Mouse (Mus musculus): ENCODE results near the gene Zfp664. TPM values are rescaled to one million over a fixed set of nuclear protein-coding genes. Genes with fewer than 3 reads are reported as not detected.

Gene Zfp664
- polyA plus RNA-seq, 1 experiment from 2014 or later, result 54.1 TPM

DNA sequence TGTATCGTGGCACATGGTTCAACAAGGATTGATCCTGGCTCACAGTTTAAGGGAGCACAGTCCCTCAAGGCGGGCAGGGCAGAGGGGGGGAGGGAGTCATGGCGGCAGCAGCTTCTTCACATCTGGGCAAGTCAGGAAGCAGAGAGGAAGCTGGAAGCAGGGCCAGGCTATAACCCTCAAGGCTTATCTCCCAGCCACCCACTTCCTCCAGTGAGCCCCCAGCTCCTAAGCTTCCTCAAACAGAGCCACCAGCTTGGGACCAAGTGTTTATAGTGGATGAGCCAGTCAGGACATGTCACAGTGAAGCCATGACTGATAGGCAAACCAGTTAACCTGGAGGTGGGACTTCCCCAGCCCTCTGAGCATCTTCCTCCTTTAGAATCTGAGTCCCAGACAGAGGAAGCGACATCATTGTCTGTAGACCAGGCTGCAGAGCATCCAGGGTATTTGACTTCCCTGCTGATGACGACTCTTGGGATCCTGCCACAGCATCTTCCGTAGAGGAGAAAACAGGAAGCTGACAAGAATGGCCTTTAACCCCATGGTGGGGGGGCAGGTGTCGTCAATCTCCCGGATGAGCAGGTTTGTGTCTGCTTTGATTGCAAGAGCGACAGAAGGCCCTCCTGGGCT, 67.0 kb downstream of the Zfp664 start:
- peaks cover 5% of the 10 kb centered on the region; the same call in 1 of the 2 replicates for H3K9me3 ChIP-seq (ENCODE audit: control insufficient read depth, low read length)
- no peak overlapping the region for H3K27ac ChIP-seq (replicated peaks in 1 of 2; ENCODE audit: control insufficient read depth in 1 of 2, insufficient read depth in 1 of 2, low read depth in 2 of 2, low read length in 2 of 2)
- ATAC-seq (ENCODE audit: insufficient number of reproducible peaks, insufficient read depth, low FRiP score, low read depth), result no peak
- WGBS, result 74% methylated on average over 9 of the region's 9 CpGs
- no peak overlapping the region for H3K4me2 ChIP-seq (ENCODE audit: low read length)
- no peak overlapping the region for H3K9ac ChIP-seq (ENCODE audit: low read length)
- 0 out of 2 replicates have a peak, but pooled peaks cover 5% of the 10 kb centered on the region for H3K27me3 ChIP-seq (ENCODE audit: control insufficient read depth, insufficient read depth, low read length)
- H3K4me3 ChIP-seq (ENCODE audit: control insufficient read depth in 1 of 2, insufficient read depth in 1 of 2, low read depth in 1 of 2, low read length in 2 of 2), result no peak overlapping the region
- H3K36me3 ChIP-seq (ENCODE audit: control insufficient read depth, insufficient read depth, low read length), result no peaks in the 10 kb centered on the region
- no peaks in the 10 kb centered on the region; a peak in 1 of 4 replicates for H3K4me1 ChIP-seq (ENCODE audit: control insufficient read depth in 2 of 2, insufficient read depth in 2 of 2, low read length in 2 of 2)

DNA sequence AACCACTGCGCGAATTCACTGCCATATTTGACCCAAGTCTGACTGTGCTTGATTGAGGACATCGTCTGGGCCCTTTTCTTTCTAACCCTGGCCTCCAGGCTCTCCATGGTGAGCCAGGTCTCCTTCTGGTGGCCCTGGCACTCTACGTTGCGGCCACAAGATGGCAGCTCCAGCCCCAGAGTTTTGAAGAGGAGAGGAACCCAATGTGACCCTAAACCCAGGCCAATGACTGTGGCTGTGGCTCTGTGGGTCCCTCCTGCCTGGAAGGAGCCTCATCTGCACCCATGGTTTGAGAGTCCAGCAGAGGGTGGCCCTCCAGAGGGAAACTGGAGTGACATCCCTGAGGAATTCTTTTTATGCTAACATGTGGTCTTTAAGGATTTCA, 67.6 kb downstream of the Zfp664 start:
- 0 out of 2 replicates have a peak, but pooled peaks cover under 1% of the 10 kb centered on the region for H3K27me3 ChIP-seq (ENCODE audit: control insufficient read depth, insufficient read depth, low read length)
- peaks cover 5% of the 10 kb centered on the region; the same call in 1 of the 2 replicates for H3K9me3 ChIP-seq (ENCODE audit: control insufficient read depth, low read length)
- H3K9ac ChIP-seq (ENCODE audit: low read length), result no peak overlapping the region
- 35% methylated on average over 5 of the region's 5 CpGs for WGBS
- no peaks in the 10 kb centered on the region for H3K36me3 ChIP-seq (ENCODE audit: control insufficient read depth, insufficient read depth, low read length)
- H3K27ac ChIP-seq (replicated peaks in 1 of 2; ENCODE audit: control insufficient read depth in 1 of 2, insufficient read depth in 1 of 2, low read depth in 2 of 2, low read length in 2 of 2), result no peak overlapping the region
- no peaks in the 10 kb centered on the region; a peak in 1 of 4 replicates for H3K4me1 ChIP-seq (ENCODE audit: control insufficient read depth in 2 of 2, insufficient read depth in 2 of 2, low read length in 2 of 2)
- H3K4me3 ChIP-seq (ENCODE audit: control insufficient read depth in 1 of 2, insufficient read depth in 1 of 2, low read depth in 1 of 2, low read length in 2 of 2), result no peak overlapping the region
- no peak overlapping the region for H3K4me2 ChIP-seq (ENCODE audit: low read length)
- ATAC-seq (ENCODE audit: insufficient number of reproducible peaks, insufficient read depth, low FRiP score, low read depth), result no peak

DNA sequence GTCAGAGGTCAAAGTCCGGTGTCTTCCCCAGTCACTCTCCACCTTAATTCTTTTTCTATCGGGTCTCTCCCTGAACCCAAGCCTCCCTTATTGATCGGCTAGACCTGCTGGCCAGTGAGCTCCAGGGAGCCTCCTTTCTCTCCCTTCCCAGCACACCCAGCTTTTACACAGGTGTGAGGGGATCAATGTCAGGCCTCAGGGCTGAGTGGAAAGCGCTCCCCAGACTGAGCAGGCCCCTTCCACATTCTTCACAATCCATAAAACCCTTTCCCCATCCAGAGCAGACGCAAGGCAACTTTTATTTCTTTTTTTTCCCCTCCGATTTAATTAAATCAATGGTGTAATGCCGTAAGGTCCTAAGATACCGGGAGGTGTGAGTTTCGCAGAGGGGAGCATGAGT, 68.1 kb downstream of the Zfp664 start:
- Histone ChIP-seq H3K4me1 (ENCODE audit: control insufficient read depth in 2 of 2, insufficient read depth in 2 of 2, low read length in 2 of 2) (no peaks in the 10 kb centered on the region; a peak in 1 of 4 replicates), H3K9me3 (ENCODE audit: control insufficient read depth, low read length) (peaks cover 5% of the 10 kb centered on the region; the same call in 1 of the 2 replicates), H3K4me2 (ENCODE audit: low read length) (no peak overlapping the region), H3K36me3 (ENCODE audit: control insufficient read depth, insufficient read depth, low read length) (no peaks in the 10 kb centered on the region), H3K27me3 (ENCODE audit: control insufficient read depth, insufficient read depth, low read length) (no peaks in the 10 kb centered on the region), H3K9ac (ENCODE audit: low read length) (no peak overlapping the region), H3K4me3 (ENCODE audit: control insufficient read depth in 1 of 2, insufficient read depth in 1 of 2, low read depth in 1 of 2, low read length in 2 of 2) (no peak overlapping the region), H3K27ac (replicated peaks in 1 of 2; ENCODE audit: control insufficient read depth in 1 of 2, insufficient read depth in 1 of 2, low read depth in 2 of 2, low read length in 2 of 2) (no peak overlapping the region)
- 78% methylated on average over 9 of the region's 9 CpGs for WGBS
- ATAC-seq (ENCODE audit: insufficient number of reproducible peaks, insufficient read depth, low FRiP score, low read depth), result no peak

DNA sequence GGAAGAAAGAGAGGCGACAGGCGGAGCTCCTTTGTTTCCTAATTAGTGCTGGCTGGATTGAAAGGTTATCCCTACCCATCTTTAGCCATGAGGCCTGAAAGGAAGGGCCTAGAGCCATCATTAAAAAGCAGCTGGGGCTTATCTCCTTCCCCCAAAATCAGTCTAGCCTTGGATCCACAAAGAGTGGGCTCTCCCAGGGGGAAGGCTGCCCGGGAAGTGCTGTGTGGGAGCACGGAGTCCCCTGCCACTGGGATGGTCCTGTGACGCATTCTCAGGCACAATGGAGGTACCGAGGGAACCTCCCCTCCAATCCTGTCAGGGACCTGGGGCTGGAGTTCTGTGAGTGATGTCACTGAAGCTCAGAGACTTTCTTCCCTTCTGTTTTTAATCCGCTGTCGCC, 68.6 kb downstream of the Zfp664 start:
- 47% methylated on average over 8 of the region's 8 CpGs for WGBS
- Histone ChIP-seq H3K27ac (replicated peaks in 1 of 2; ENCODE audit: control insufficient read depth in 1 of 2, insufficient read depth in 1 of 2, low read depth in 2 of 2, low read length in 2 of 2) (no peak overlapping the region), H3K36me3 (ENCODE audit: control insufficient read depth, insufficient read depth, low read length) (no peaks in the 10 kb centered on the region)

DNA sequence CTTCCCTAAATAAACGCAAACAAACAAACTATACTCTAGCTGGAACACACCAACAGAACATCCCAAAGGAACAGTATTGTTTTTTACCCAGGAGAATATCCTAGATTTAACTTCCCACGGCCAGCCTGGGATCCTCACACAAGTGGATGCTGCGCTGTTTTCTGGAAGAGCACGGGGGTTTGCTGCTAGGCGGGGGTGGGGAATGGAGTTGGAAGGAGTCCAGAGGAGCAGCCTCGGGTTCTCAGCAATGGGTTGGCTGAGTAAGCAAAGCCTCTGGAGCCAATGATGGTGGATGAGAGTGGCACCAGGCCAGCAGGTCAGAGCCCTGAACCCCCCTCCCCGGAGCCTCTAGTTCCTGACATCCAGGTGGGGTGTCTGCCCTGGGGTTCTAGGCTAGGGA, 72.1 kb downstream of the Zfp664 start:
- Histone ChIP-seq H3K4me1 (ENCODE audit: control insufficient read depth in 2 of 2, insufficient read depth in 2 of 2, low read length in 2 of 2) (no peaks in the 10 kb centered on the region; a peak in 1 of 4 replicates), H3K27me3 (ENCODE audit: control insufficient read depth, insufficient read depth, low read length) (no peaks in the 10 kb centered on the region), H3K4me2 (ENCODE audit: low read length) (no peak overlapping the region), H3K9me3 (ENCODE audit: control insufficient read depth, low read length) (peaks cover 6% of the 10 kb centered on the region; the same call in 1 of the 2 replicates), H3K36me3 (ENCODE audit: control insufficient read depth, insufficient read depth, low read length) (no peaks in the 10 kb centered on the region), H3K4me3 (ENCODE audit: control insufficient read depth in 1 of 2, insufficient read depth in 1 of 2, low read depth in 1 of 2, low read length in 2 of 2) (no peak overlapping the region), H3K27ac (replicated peaks in 1 of 2; ENCODE audit: control insufficient read depth in 1 of 2, insufficient read depth in 1 of 2, low read depth in 2 of 2, low read length in 2 of 2) (no peak overlapping the region), H3K9ac (ENCODE audit: low read length) (no peak overlapping the region)
- ATAC-seq (ENCODE audit: insufficient number of reproducible peaks, insufficient read depth, low FRiP score, low read depth), result no peak
- 55% methylated on average over 7 of the region's 7 CpGs for WGBS

More for the DNA sequence above, 68.6 kb downstream of the Zfp664 start:
- H3K9me3 ChIP-seq (ENCODE audit: control insufficient read depth, low read length), result peaks cover 5% of the 10 kb centered on the region; the same call in 1 of the 2 replicates
- H3K4me1 ChIP-seq (ENCODE audit: control insufficient read depth in 2 of 2, insufficient read depth in 2 of 2, low read length in 2 of 2), result no peaks in the 10 kb centered on the region; a peak in 1 of 4 replicates
- H3K4me2 ChIP-seq (ENCODE audit: low read length), result no peak overlapping the region
- H3K4me3 ChIP-seq (ENCODE audit: control insufficient read depth in 1 of 2, insufficient read depth in 1 of 2, low read depth in 1 of 2, low read length in 2 of 2), result no peak overlapping the region
- no peaks in the 10 kb centered on the region for H3K27me3 ChIP-seq (ENCODE audit: control insufficient read depth, insufficient read depth, low read length)
- no peak overlapping the region for H3K9ac ChIP-seq (ENCODE audit: low read length)
- ATAC-seq (ENCODE audit: insufficient number of reproducible peaks, insufficient read depth, low FRiP score, low read depth), result no peak

DNA sequence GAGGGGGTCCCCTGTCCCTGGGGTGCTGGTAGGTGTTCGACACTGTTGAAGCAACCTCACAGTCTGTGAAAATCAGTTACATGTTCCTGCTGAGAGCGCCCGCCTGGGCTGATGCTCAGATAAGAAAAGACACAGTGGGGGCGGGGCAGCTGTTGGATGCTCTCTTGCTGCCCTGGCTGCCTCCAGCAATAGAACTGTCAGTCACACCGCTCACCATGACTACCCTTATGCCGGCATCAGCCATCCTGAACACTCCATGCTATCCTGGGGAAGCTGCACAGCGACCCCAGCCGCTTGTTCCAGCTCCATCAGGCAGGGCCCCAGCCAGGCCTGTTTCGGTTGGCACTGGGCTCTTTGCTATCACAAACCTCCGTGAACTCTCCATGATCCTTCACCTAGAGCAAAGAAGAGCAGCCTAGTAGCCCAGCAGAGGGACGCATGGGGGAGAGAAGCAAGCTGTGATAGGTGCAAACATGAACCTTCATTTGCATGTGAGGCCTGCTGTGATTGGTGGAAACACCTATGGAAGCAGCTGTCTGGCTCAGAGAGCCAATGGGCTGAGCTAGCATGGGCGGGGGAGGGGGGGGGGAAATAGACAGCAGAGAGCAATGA, 80.8 kb downstream of the Zfp664 start:
- Histone ChIP-seq H3K4me1 (ENCODE audit: control insufficient read depth in 2 of 2, insufficient read depth in 2 of 2, low read length in 2 of 2) (peaks cover 0 to 3% of the 10 kb centered on the region in 2 experiments; a peak in 1 of 4 replicates), H3K36me3 (ENCODE audit: control insufficient read depth, insufficient read depth, low read length) (no peaks in the 10 kb centered on the region), H3K27ac (replicated peaks in 1 of 2; ENCODE audit: control insufficient read depth in 1 of 2, insufficient read depth in 1 of 2, low read depth in 2 of 2, low read length in 2 of 2) (no peak overlapping the region), H3K27me3 (ENCODE audit: control insufficient read depth, insufficient read depth, low read length) (no peaks in the 10 kb centered on the region), H3K9me3 (ENCODE audit: control insufficient read depth, low read length) (0 out of 2 replicates have a peak, but pooled peaks cover 3% of the 10 kb centered on the region), H3K4me3 (ENCODE audit: control insufficient read depth in 1 of 2, insufficient read depth in 1 of 2, low read depth in 1 of 2, low read length in 2 of 2) (no peak overlapping the region), H3K9ac (ENCODE audit: low read length) (no peak overlapping the region), H3K4me2 (ENCODE audit: low read length) (no peak overlapping the region)
- ATAC-seq (ENCODE audit: insufficient number of reproducible peaks, insufficient read depth, low FRiP score, low read depth), result no peak
- WGBS, result 78% methylated on average over 12 of the region's 12 CpGs

DNA sequence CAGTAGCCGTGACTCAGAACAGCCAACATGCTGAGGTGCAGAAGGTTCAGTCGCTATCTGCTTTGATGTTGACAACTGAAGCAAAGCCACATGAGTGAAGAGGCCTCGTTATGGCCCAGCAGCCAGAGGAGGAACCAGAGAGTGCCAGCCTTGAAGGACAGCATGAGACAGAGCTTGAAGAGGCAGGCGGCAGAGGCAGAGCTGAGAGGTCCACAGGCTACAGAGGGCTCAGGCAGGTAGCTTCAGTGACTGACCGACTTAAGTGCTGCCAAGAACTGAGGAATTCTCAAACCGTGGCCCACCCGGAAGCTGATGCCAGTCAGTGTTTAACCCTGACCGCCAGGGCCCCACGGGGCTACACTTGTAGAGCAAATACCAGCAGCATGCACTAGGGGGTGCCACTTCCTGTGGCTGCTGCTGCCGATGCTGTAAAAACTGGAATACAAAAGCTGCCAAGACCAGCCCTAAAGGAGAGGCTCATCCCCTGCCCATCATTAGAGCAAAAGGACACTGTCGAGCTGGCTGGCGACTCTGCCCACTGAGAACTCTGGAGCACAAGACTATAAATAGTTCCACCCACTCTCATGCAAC, 81.4 kb downstream of the Zfp664 start:
- no peaks in the 10 kb centered on the region for H3K36me3 ChIP-seq (ENCODE audit: control insufficient read depth, insufficient read depth, low read length)
- 0 out of 2 replicates have a peak, but pooled peaks cover 3% of the 10 kb centered on the region for H3K9me3 ChIP-seq (ENCODE audit: control insufficient read depth, low read length)
- H3K27ac ChIP-seq (replicated peaks in 1 of 2; ENCODE audit: control insufficient read depth in 1 of 2, insufficient read depth in 1 of 2, low read depth in 2 of 2, low read length in 2 of 2), result no peak overlapping the region
- peaks cover 0 to 3% of the 10 kb centered on the region in 2 experiments; a peak in 1 of 4 replicates for H3K4me1 ChIP-seq (ENCODE audit: control insufficient read depth in 2 of 2, insufficient read depth in 2 of 2, low read length in 2 of 2)
- no peak overlapping the region for H3K4me2 ChIP-seq (ENCODE audit: low read length)
- WGBS, result 46% methylated on average over 12 of the region's 12 CpGs
- H3K4me3 ChIP-seq (ENCODE audit: control insufficient read depth in 1 of 2, insufficient read depth in 1 of 2, low read depth in 1 of 2, low read length in 2 of 2), result no peak overlapping the region
- H3K27me3 ChIP-seq (ENCODE audit: control insufficient read depth, insufficient read depth, low read length), result no peaks in the 10 kb centered on the region
- no peak overlapping the region for H3K9ac ChIP-seq (ENCODE audit: low read length)
- ATAC-seq (ENCODE audit: insufficient number of reproducible peaks, insufficient read depth, low FRiP score, low read depth), result no peak
